Mouse (Mus musculus): Measurements from ENCODE around the gene Atp1b3. TPM values are rescaled to one million over a fixed set of nuclear protein-coding genes. Genes with fewer than 3 reads are reported as not detected.
"Not testable (repeated sequence)": the region's sequence is repeated elsewhere in the genome, so short reads cannot be mapped to it uniquely, and the experiment has no call there.

The Atp1b3 gene
- 152 and 168 TPM in 2 replicates for polyA plus RNA-seq (2014; fragmentation: Nextera tagmentation; extraction: Ambion mirVana)

DNA sequence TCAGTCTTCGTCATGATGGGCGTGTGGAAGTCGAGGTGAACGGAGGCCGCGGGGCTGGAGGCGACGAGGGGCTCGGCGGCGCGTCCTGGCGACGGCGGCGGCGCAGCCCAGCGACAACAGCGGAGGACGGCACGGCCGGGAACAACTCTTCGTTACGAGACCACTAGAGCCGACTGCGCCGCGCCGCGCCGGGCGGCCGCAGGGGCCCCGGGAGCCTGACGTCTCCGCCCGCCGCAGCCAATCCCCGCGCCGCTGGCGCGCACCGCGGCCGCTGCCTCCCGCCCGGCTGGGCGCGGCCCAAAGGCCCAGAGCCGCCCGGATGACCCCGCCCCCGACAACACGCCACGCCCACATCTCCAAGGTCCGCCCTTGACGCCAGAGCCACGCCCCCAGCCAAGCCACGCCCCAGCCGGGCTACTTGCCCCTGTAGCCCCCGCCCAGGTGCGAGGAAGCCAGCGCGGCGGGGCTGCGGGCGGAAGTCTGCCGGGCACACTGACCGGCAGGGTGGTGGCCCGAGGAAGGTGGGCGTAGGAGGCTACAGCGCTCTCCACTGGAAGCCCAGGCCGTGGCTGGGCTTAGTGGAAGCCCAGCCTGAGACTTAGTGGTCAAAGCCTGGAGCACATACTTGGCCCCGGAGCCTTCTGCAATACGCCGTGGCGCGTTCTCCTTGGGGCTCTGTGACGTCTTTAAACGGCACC, at the start of gene Atp1b3:
Atp1b3 (minus strand) TSS at position 302 of the 698 bp plus-strand sequence.
- Histone ChIP-seq H3K9me3 (ENCODE audit: control insufficient read depth, low read length) (no peaks in the 10 kb centered on the region), H3K27me3 (replicated peaks; ENCODE audit: control insufficient read depth, insufficient read depth, low read length) (no peaks in the 10 kb centered on the region), H3K36me3 (ENCODE audit: control insufficient read depth, insufficient read depth, low read length) (no peaks in the 10 kb centered on the region), H3K4me3 (ENCODE audit: low read depth, low read length) (peak within 1 kb of the TSS; percentile 74), H3K4me1 (replicated peaks; ENCODE audit: control insufficient read depth, insufficient read depth, low read length) (peaks cover 18% of the 10 kb centered on the region), H3K9ac (ENCODE audit: low read length) (peak within 1 kb of the TSS; percentile 86), H3K4me2 (ENCODE audit: low read length) (peak within 1 kb of the TSS; percentile 53), H3K27ac (ENCODE audit: low read depth) (peak within 1 kb of the TSS; percentile 92)
- peak; percentile 100 for DNase-seq (ENCODE audit: low spot score)
- peak; percentile 98 for ATAC-seq (replicated peaks; ENCODE audit: low FRiP score, low TSS enrichment, low read depth)
- 0% methylated on average over 55 of the region's 81 CpGs for WGBS

GRCm38 (mm10) chr9:96412821-96413405, 48.7 kb upstream of the Atp1b3 start:
- 70% methylated on average over 9 of the region's 9 CpGs for WGBS
- H3K27ac ChIP-seq (ENCODE audit: low read depth) = no peak overlapping the region
- ATAC-seq (replicated peaks; ENCODE audit: low FRiP score, low TSS enrichment, low read depth) = no peak
- no peaks in the 10 kb centered on the region for H3K9me3 ChIP-seq (ENCODE audit: control insufficient read depth, low read length)
- H3K9ac ChIP-seq (ENCODE audit: low read length) = no peak overlapping the region
- H3K27me3 ChIP-seq (replicated peaks; ENCODE audit: control insufficient read depth, insufficient read depth, low read length) = no peaks in the 10 kb centered on the region
- no peaks in the 10 kb centered on the region for H3K36me3 ChIP-seq (ENCODE audit: control insufficient read depth, insufficient read depth, low read length)
- no peak overlapping the region for H3K4me2 ChIP-seq (ENCODE audit: low read length)
- H3K4me1 ChIP-seq (replicated peaks; ENCODE audit: control insufficient read depth, insufficient read depth, low read length) = peaks cover 9% of the 10 kb centered on the region; the same call in 1 of the 2 replicates
- no peak for DNase-seq (ENCODE audit: low spot score)
- H3K4me3 ChIP-seq (ENCODE audit: low read depth, low read length) = no peak overlapping the region

DNA sequence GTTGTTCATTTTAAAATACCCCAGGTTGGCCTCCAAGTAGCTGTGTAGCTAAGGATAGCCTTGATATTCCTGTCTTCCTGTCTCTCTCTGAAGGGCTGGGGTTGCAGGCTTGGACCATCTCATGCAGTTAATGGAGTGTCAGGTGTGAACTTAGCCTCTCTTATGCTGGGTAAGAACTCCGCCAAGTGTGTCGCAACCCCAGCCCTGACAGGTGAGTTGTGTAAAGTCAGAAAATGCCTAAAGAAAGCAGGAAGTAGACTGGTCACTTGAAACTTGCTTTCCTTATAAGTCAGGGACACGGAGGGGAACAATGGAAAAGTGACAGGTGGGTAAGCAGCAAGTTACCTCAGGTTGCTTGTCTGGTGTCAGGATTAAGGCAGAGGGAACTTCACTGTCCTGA, 40.1 kb upstream of the Atp1b3 start:
- Histone ChIP-seq H3K4me2 (ENCODE audit: low read length) (no peak overlapping the region), H3K27me3 (replicated peaks; ENCODE audit: control insufficient read depth, insufficient read depth, low read length) (no peaks in the 10 kb centered on the region), H3K27ac (ENCODE audit: low read depth) (no peak overlapping the region), H3K9ac (ENCODE audit: low read length) (no peak overlapping the region), H3K9me3 (ENCODE audit: control insufficient read depth, low read length) (no peaks in the 10 kb centered on the region), H3K36me3 (ENCODE audit: control insufficient read depth, insufficient read depth, low read length) (no peaks in the 10 kb centered on the region), H3K4me1 (replicated peaks; ENCODE audit: control insufficient read depth, insufficient read depth, low read length) (no peaks in the 10 kb centered on the region), H3K4me3 (ENCODE audit: low read depth, low read length) (no peak overlapping the region)
- 85% methylated on average over 3 of the region's 3 CpGs for WGBS
- no peak for DNase-seq (ENCODE audit: low spot score)
- ATAC-seq (replicated peaks; ENCODE audit: low FRiP score, low TSS enrichment, low read depth) = no peak

GRCm38 (mm10) chr9:96399916-96400315, 35.7 kb upstream of the Atp1b3 start:
- not testable (repeated sequence) for H3K27me3 ChIP-seq (replicated peaks; ENCODE audit: control insufficient read depth, insufficient read depth, low read length); H3K4me1 ChIP-seq (replicated peaks; ENCODE audit: control insufficient read depth, insufficient read depth, low read length); H3K4me2 ChIP-seq (ENCODE audit: low read length); H3K9ac ChIP-seq (ENCODE audit: low read length); H3K27ac ChIP-seq (ENCODE audit: low read depth); H3K9me3 ChIP-seq (ENCODE audit: control insufficient read depth, low read length); H3K4me3 ChIP-seq (ENCODE audit: low read depth, low read length); DNase-seq (ENCODE audit: low spot score); ATAC-seq (replicated peaks; ENCODE audit: low FRiP score, low TSS enrichment, low read depth); H3K36me3 ChIP-seq (ENCODE audit: control insufficient read depth, insufficient read depth, low read length)
- 93% methylated on average over 3 of the region's 3 CpGs for WGBS

- no peak for ATAC-seq (replicated peaks; ENCODE audit: low FRiP score, low TSS enrichment, low read depth)
- WGBS = 74% methylated on average over 6 of the region's 6 CpGs
- DNase-seq (ENCODE audit: low spot score) = no peak
These were observed 35.2 kb upstream of the Atp1b3 start for GRCm38 (mm10) chr9:96399425-96399878.

GRCm38 (mm10) chr9:96398614-96399013, 34.4 kb upstream of the Atp1b3 start:
- H3K4me2 ChIP-seq (ENCODE audit: low read length) = no peak overlapping the region
- H3K27me3 ChIP-seq (replicated peaks; ENCODE audit: control insufficient read depth, insufficient read depth, low read length) = no peaks in the 10 kb centered on the region
- 35% methylated on average over 4 of the region's 4 CpGs for WGBS
- no peaks in the 10 kb centered on the region for H3K9me3 ChIP-seq (ENCODE audit: control insufficient read depth, low read length)
- H3K27ac ChIP-seq (ENCODE audit: low read depth) = no peak overlapping the region
- H3K36me3 ChIP-seq (ENCODE audit: control insufficient read depth, insufficient read depth, low read length) = no peaks in the 10 kb centered on the region
- no peak overlapping the region for H3K9ac ChIP-seq (ENCODE audit: low read length)
- no peaks in the 10 kb centered on the region for H3K4me1 ChIP-seq (replicated peaks; ENCODE audit: control insufficient read depth, insufficient read depth, low read length)
- H3K4me3 ChIP-seq (ENCODE audit: low read depth, low read length) = no peak overlapping the region
- ATAC-seq (replicated peaks; ENCODE audit: low FRiP score, low TSS enrichment, low read depth) (no peak), DNase-seq (ENCODE audit: low spot score) (no peak)

More at GRCm38 (mm10) chr9:96399425-96399878, 35.2 kb upstream of the Atp1b3 start:
- no peak overlapping the region for H3K4me3 ChIP-seq (ENCODE audit: low read depth, low read length)
- no peaks in the 10 kb centered on the region for H3K36me3 ChIP-seq (ENCODE audit: control insufficient read depth, insufficient read depth, low read length)
- no peaks in the 10 kb centered on the region for H3K9me3 ChIP-seq (ENCODE audit: control insufficient read depth, low read length)
- no peak overlapping the region for H3K4me2 ChIP-seq (ENCODE audit: low read length)
- H3K9ac ChIP-seq (ENCODE audit: low read length) = no peak overlapping the region
- no peak overlapping the region for H3K27ac ChIP-seq (ENCODE audit: low read depth)
- H3K4me1 ChIP-seq (replicated peaks; ENCODE audit: control insufficient read depth, insufficient read depth, low read length) = no peaks in the 10 kb centered on the region
- H3K27me3 ChIP-seq (replicated peaks; ENCODE audit: control insufficient read depth, insufficient read depth, low read length) = no peaks in the 10 kb centered on the region

- 65% methylated on average over 8 of the region's 8 CpGs for WGBS
- H3K36me3 ChIP-seq (ENCODE audit: control insufficient read depth, insufficient read depth, low read length) = no peaks in the 10 kb centered on the region
- no peak overlapping the region for H3K4me2 ChIP-seq (ENCODE audit: low read length)
- H3K27ac ChIP-seq (ENCODE audit: low read depth) = no peak overlapping the region
- no peak for DNase-seq (ENCODE audit: low spot score)
- no peak overlapping the region for H3K4me3 ChIP-seq (ENCODE audit: low read depth, low read length)
- no peak for ATAC-seq (replicated peaks; ENCODE audit: low FRiP score, low TSS enrichment, low read depth)
- no peaks in the 10 kb centered on the region for H3K27me3 ChIP-seq (replicated peaks; ENCODE audit: control insufficient read depth, insufficient read depth, low read length)
- H3K9me3 ChIP-seq (ENCODE audit: control insufficient read depth, low read length) = no peaks in the 10 kb centered on the region
- H3K9ac ChIP-seq (ENCODE audit: low read length) = no peak overlapping the region
- H3K4me1 ChIP-seq (replicated peaks; ENCODE audit: control insufficient read depth, insufficient read depth, low read length) = no peaks in the 10 kb centered on the region
These were observed 33.9 kb upstream of the Atp1b3 start for GRCm38 (mm10) chr9:96398165-96398564.

DNA sequence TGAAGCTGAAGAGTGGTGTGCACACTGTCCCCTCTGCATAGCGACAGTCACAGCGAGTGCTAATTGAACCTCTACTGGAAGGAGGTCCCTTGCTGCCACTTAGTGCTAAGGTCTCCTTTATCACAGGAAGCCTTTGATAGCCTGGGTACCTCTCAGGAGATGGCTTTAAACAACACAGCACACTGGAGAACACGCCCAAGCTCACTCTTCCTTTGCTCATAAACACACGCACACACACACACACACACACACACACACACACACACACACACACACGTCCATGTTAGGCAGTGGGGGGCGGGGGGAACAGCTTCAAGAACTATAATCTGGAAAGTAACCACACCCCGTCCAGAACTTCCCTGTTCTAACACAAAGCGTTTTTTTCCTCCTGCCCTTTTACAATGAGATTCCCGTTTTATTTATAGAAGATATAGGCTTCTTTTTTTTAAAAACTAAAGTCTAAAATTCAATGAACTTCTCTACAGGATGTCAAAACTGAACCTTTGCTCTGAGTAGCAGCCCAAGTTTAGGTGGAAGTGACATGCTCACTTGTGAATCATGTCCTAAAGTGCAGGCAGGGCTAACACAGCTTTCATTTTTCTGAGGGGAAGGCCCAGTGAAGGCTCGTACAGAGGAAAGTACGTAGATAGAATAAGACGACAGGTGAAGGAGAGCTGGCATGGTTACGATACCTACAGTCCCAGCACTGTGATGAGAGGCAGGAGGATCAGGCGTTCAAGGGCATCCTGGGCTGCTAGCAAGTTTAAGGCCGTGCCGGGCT, 30.9 kb upstream of the Atp1b3 start:
- 60% methylated on average over 16 of the region's 16 CpGs for WGBS
- H3K9ac ChIP-seq (ENCODE audit: low read length) = no peak overlapping the region
- H3K27me3 ChIP-seq (replicated peaks; ENCODE audit: control insufficient read depth, insufficient read depth, low read length) = no peaks in the 10 kb centered on the region
- ATAC-seq (replicated peaks; ENCODE audit: low FRiP score, low TSS enrichment, low read depth) = no peak
- no peak overlapping the region for H3K4me3 ChIP-seq (ENCODE audit: low read depth, low read length)
- no peaks in the 10 kb centered on the region for H3K36me3 ChIP-seq (ENCODE audit: control insufficient read depth, insufficient read depth, low read length)
- H3K27ac ChIP-seq (ENCODE audit: low read depth) = no peak overlapping the region
- no peak for DNase-seq (ENCODE audit: low spot score)
- no peak overlapping the region for H3K4me2 ChIP-seq (ENCODE audit: low read length)
- H3K9me3 ChIP-seq (ENCODE audit: control insufficient read depth, low read length) = no peaks in the 10 kb centered on the region
- H3K4me1 ChIP-seq (replicated peaks; ENCODE audit: control insufficient read depth, insufficient read depth, low read length) = no peaks in the 10 kb centered on the region
